Mouse (Mus musculus): Measurements from ENCODE around the gene Aes.

DNA sequence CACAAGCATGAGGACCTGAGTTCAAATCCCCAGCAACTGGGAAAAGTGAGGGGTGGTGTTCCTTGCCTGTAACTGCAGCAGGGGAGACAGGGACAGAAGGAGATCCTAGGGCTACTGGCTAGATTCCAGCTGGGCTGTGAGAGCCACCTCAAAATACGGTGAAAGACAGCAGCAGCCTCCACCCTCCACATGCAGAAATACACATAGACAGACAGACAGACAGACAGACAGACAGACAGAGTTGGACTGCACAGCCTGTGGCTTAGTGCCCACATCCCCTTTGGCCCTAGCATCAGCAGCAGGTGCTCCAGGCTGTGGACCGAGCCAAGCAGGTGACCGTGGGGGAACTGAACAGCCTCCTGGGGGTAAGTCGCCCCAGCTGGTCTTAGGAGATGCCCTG lies 20.7 kb downstream of the Aes start:
- TF ChIP-seq CTCF (IDR thresholded peaks at IDR 0.05; ENCODE audit: low read depth, low read length): no peak
- no peak for TF ChIP-seq POLR2A (IDR thresholded peaks at IDR 0.05; ENCODE audit: borderline replicate concordance, low read depth, low read length)

Measured in bone marrow macrophage, adult 2 months (primary cell).